Mouse (Mus musculus): ENCODE measurements around the gene Evi5. TPM values are rescaled to one million over a fixed set of nuclear protein-coding genes. Genes with fewer than 3 reads are reported as not detected.

Evi5 gene
- total RNA-seq (2018; cell fraction: chromatin; rRNA removed): 100 to 1,000 TPM in 16 of 26 experiments, 10 to 100 TPM in 10; 47.5 to 159 (median 113) TPM
- 10 to 100 TPM; 20.1 to 37.4 (median 29.4) TPM for total RNA-seq (2018; cell fraction: cytosol; rRNA removed)
- total RNA-seq (2018; cell fraction: nucleus; rRNA removed): 100 to 1,000 TPM in 1 of 26 experiments, 10 to 100 TPM in 25; 29.2 to 107 (median 51.8) TPM
- 16.3 to 20.2 TPM (median 19.8 TPM) in 3 replicates for polyA plus RNA-seq (2018)

- 44% methylated on average over 4 of the region's 4 CpGs for WGBS (ENCODE audit: missing documents)
- no peaks in the 10 kb centered on the region for H3K36me3 ChIP-seq (ENCODE audit: inconsistent target)
- H3K4me3 ChIP-seq (ENCODE audit: inconsistent target): no peak within 1 kb of the TSS
- no peak within 1 kb of the TSS for H3K27ac ChIP-seq
- H3K79me2 ChIP-seq (ENCODE audit: inconsistent target): no peaks in the 10 kb centered on the region
Observed at GRCm38 (mm10) chr5:107874561-107875260, at the start of gene Evi5. Gene Evi5 (minus strand): TSS chr5:107875107.

GRCm38 (mm10) chr5:107924564-107924963, 49.7 kb upstream of the Evi5 start:
- no peaks in the 10 kb centered on the region for H3K36me3 ChIP-seq (ENCODE audit: inconsistent target)
- H3K27ac ChIP-seq: no peak overlapping the region
- peaks cover 18% of the 10 kb centered on the region for H3K79me2 ChIP-seq (ENCODE audit: inconsistent target)
- H3K4me3 ChIP-seq (ENCODE audit: inconsistent target): no peak overlapping the region
- WGBS (ENCODE audit: missing documents): 86% methylated on average over 8 of the region's 8 CpGs

- WGBS (ENCODE audit: missing documents): 0% methylated on average over 1 of the region's 1 CpGs
- Histone ChIP-seq H3K79me2 (ENCODE audit: inconsistent target) (peaks cover 18% of the 10 kb centered on the region), H3K36me3 (ENCODE audit: inconsistent target) (no peaks in the 10 kb centered on the region), H3K27ac (no peak overlapping the region), H3K4me3 (ENCODE audit: inconsistent target) (no peak overlapping the region)
Observed at GRCm38 (mm10) chr5:107922836-107923235, 47.9 kb upstream of the Evi5 start.

- Histone ChIP-seq H3K36me3 (ENCODE audit: inconsistent target) (no peaks in the 10 kb centered on the region), H3K79me2 (ENCODE audit: inconsistent target) (peaks cover 18% of the 10 kb centered on the region), H3K27ac (no peak overlapping the region), H3K4me3 (ENCODE audit: inconsistent target) (no peak overlapping the region)
- 100% methylated on average over 2 of the region's 2 CpGs for WGBS (ENCODE audit: missing documents)
Observed at GRCm38 (mm10) chr5:107921400-107922252, 46.7 kb upstream of the Evi5 start.

GRCm38 (mm10) chr5:107915280-107915679, 40.4 kb upstream of the Evi5 start:
- H3K79me2 ChIP-seq (ENCODE audit: inconsistent target): no peaks in the 10 kb centered on the region
- H3K4me3 ChIP-seq (ENCODE audit: inconsistent target): no peak overlapping the region
- no peaks in the 10 kb centered on the region for H3K36me3 ChIP-seq (ENCODE audit: inconsistent target)
- H3K27ac ChIP-seq: no peak overlapping the region
- 94% methylated on average over 4 of the region's 4 CpGs for WGBS (ENCODE audit: missing documents)

GRCm38 (mm10) chr5:107911012-107911411, 36.1 kb upstream of the Evi5 start:
- H3K79me2 ChIP-seq (ENCODE audit: inconsistent target): peaks cover 2% of the 10 kb centered on the region; the same call in 1 of the 2 replicates
- no peak overlapping the region for H3K27ac ChIP-seq
- no peak overlapping the region for H3K4me3 ChIP-seq (ENCODE audit: inconsistent target)
- H3K36me3 ChIP-seq (ENCODE audit: inconsistent target): peaks cover 26% of the 10 kb centered on the region
- WGBS (ENCODE audit: missing documents): 96% methylated on average over 3 of the region's 5 CpGs

GRCm38 (mm10) chr5:107910084-107910616, 35.2 kb upstream of the Evi5 start:
- peaks cover 11% of the 10 kb centered on the region; the same call in 1 of the 2 replicates for H3K79me2 ChIP-seq (ENCODE audit: inconsistent target)
- 58% methylated on average over 5 of the region's 5 CpGs for WGBS (ENCODE audit: missing documents)
- peaks cover 35% of the 10 kb centered on the region for H3K36me3 ChIP-seq (ENCODE audit: inconsistent target)
- H3K27ac ChIP-seq: no peak overlapping the region
- H3K4me3 ChIP-seq (ENCODE audit: inconsistent target): no peak overlapping the region

- Histone ChIP-seq H3K36me3 (ENCODE audit: inconsistent target) (peaks cover 40% of the 10 kb centered on the region), H3K79me2 (ENCODE audit: inconsistent target) (peaks cover 15% of the 10 kb centered on the region; the same call in 1 of the 2 replicates), H3K4me3 (ENCODE audit: inconsistent target) (no peak overlapping the region), H3K27ac (no peak overlapping the region)
- WGBS (ENCODE audit: missing documents): 87% methylated on average over 3 of the region's 3 CpGs
Observed at GRCm38 (mm10) chr5:107909668-107910067, 34.8 kb upstream of the Evi5 start.

- 96% methylated on average over 2 of the region's 2 CpGs for WGBS (ENCODE audit: missing documents)
- H3K27ac ChIP-seq: no peak overlapping the region
- no peak overlapping the region for H3K4me3 ChIP-seq (ENCODE audit: inconsistent target)
- peaks cover 44% of the 10 kb centered on the region for H3K36me3 ChIP-seq (ENCODE audit: inconsistent target)
- peaks cover 26% of the 10 kb centered on the region for H3K79me2 ChIP-seq (ENCODE audit: inconsistent target)
Observed at GRCm38 (mm10) chr5:107908514-107909110, 33.7 kb upstream of the Evi5 start.

GRCm38 (mm10) chr5:107904325-107904724, 29.4 kb upstream of the Evi5 start:
- Histone ChIP-seq H3K36me3 (ENCODE audit: inconsistent target) (peaks cover 52% of the 10 kb centered on the region), H3K79me2 (ENCODE audit: inconsistent target) (peaks cover 56% of the 10 kb centered on the region), H3K27ac (no peak overlapping the region), H3K4me3 (ENCODE audit: inconsistent target) (no peak overlapping the region)
- WGBS (ENCODE audit: missing documents): 61% methylated on average over 3 of the region's 3 CpGs

- under 1% methylated on average over 22 of the region's 23 CpGs for WGBS (ENCODE audit: missing documents)
- H3K27ac ChIP-seq: peak overlapping the region; percentile 54
- peak overlapping the region; percentile 98 for H3K4me3 ChIP-seq (ENCODE audit: inconsistent target)
- H3K79me2 ChIP-seq (ENCODE audit: inconsistent target): peaks cover 55% of the 10 kb centered on the region
- peaks cover 27% of the 10 kb centered on the region; the same call in 1 of the 2 replicates for H3K36me3 ChIP-seq (ENCODE audit: inconsistent target)
Observed at GRCm38 (mm10) chr5:107901014-107901615, 26.2 kb upstream of the Evi5 start.

GRCm38 (mm10) chr5:107900206-107901013, 25.5 kb upstream of the Evi5 start, which contains the start of gene Rpl5:
Gene Rpl5 (plus strand): TSS chr5:107900502.
- peak within 1 kb of the TSS; percentile 98 for H3K4me3 ChIP-seq (ENCODE audit: inconsistent target)
- H3K79me2 ChIP-seq (ENCODE audit: inconsistent target): peaks cover 48% of the 10 kb centered on the region
- peaks cover 20% of the 10 kb centered on the region; the same call in 1 of the 2 replicates for H3K36me3 ChIP-seq (ENCODE audit: inconsistent target)
- H3K27ac ChIP-seq: peak within 1 kb of the TSS; percentile 54
- WGBS (ENCODE audit: missing documents): 3% methylated on average over 52 of the region's 66 CpGs

GRCm38 (mm10) chr5:107896265-107896664, 21.4 kb upstream of the Evi5 start:
- peaks cover 6% of the 10 kb centered on the region for H3K79me2 ChIP-seq (ENCODE audit: inconsistent target)
- H3K36me3 ChIP-seq (ENCODE audit: inconsistent target): no peaks in the 10 kb centered on the region
- 94% methylated on average over 1 of the region's 1 CpGs for WGBS (ENCODE audit: missing documents)
- no peak overlapping the region for H3K27ac ChIP-seq
- no peak overlapping the region for H3K4me3 ChIP-seq (ENCODE audit: inconsistent target)
